Mouse (Mus musculus) limb, embryonic 12.5 days (tissue): ENCODE measurements around the gene Klrg2. TPM values are rescaled to one million over a fixed set of nuclear protein-coding genes. Genes with fewer than 3 reads are reported as not detected.
"Not testable (repeated sequence)": the region's sequence is repeated elsewhere in the genome, so short reads cannot be mapped to it uniquely, and the experiment has no call there.

Source experiments
- ATAC-seq: fragments of 200-750 bp; cut with Nextera tagmentation; 2 replicates; pipeline ENCODE4 v1.8.0; 2017; ENCODE audit warnings: low read depth, moderate TSS enrichment; ENCODE audit not compliant: insufficient number of reproducible peaks, insufficient read depth, low FRiP score, low TSS enrichment
- H3K27ac ChIP-seq: fragments of 300-500 bp; sonication (generic); 2 replicates; pipeline ENCODE4 v1.5.1; 2016; ENCODE audit warnings: mild to moderate bottlenecking, moderate library complexity
- H3K27me3 ChIP-seq: fragments of 300-500 bp; sonication (generic); 2 replicates; pipeline ENCODE4 v1.6.1; 2016; ENCODE audit warnings: mild to moderate bottlenecking, moderate library complexity
- H3K36me3 ChIP-seq: fragments of 300-500 bp; sonication (generic); 2 replicates; pipeline ENCODE4 v1.6.1; 2016; ENCODE audit warnings: mild to moderate bottlenecking, moderate library complexity
- H3K4me1 ChIP-seq: fragments of 300-500 bp; sonication (generic); replicated peaks from 2 replicates; pipeline ENCODE4 v1.6.1; 2016
- H3K4me2 ChIP-seq: fragments of 300-500 bp; sonication (generic); 2 replicates; pipeline ENCODE4 v1.6.1; 2016; ENCODE audit warnings: mild to moderate bottlenecking, moderate library complexity
- H3K4me3 ChIP-seq: fragments of 300-500 bp; sonication (generic); replicated peaks from 2 replicates; pipeline ENCODE4 v1.5.1; 2016; ENCODE audit warnings: mild to moderate bottlenecking
- H3K9ac ChIP-seq: fragments of 300-500 bp; sonication (generic); replicated peaks from 2 replicates; pipeline ENCODE4 v1.6.1; 2016; ENCODE audit warnings: mild to moderate bottlenecking, moderate library complexity
- H3K9me3 ChIP-seq: fragments of 300-500 bp; sonication (generic); 2 replicates; pipeline ENCODE4 v1.6.1; 2016; ENCODE audit warnings: mild to moderate bottlenecking, moderate library complexity
- WGBS: fragments of 180-500 bp; shearing (Covaris S2); methylation state at CpG from one replicate; pipeline ENCODE4 v1.1.7; 2016; 5-methylcytosine and 5-hydroxymethylcytosine counted together
- polyA plus RNA-seq: library from polyadenylated mRNA; unstranded; fragments of >200 nt; fragmentation: Nextera tagmentation; extraction: Ambion mirVana; gene quantifications from 2 replicates; pipeline ENCODE4 v1.2.1, GENCODE M21; 2016

Klrg2 gene
- polyA plus RNA-seq = 0.11 and 0.12 TPM in 2 replicates

DNA sequence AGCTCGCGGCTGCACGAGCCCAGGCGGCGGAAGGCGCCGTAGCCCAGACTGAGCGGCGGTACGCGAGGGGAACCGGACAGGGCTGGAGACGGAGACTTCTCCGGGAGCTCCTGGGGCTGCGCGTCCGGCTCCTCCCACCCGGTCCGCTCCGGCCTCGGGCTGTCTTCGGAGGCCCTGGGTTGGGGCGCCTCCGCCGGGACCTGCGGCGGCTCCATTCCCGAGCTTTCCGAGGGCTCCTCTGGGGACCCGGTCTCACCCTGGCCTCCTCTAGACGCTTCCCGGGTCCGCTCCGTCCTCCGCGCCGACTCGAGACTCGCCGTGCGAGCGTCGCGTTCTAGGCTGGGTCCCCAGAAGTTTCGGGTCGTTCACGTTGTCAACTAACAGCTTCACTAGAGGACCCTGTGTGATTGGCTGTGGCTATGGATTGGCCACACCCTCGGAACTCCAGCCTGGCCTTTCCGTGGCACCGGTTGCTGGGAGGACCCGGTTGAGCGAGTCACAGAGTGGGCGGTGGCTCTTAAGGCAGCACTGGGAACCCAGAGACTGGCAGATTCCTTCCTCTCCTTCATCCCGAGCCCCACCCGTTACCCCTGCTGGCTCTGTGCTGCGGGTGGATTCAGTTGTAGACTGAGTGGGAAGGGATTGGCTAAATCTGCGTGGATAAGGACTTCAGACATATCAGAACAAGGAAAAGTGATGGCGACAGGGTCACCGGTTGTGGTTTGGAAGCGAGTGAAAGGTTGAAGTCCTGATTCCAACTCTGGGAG, at the start of gene Klrg2:
Gene Klrg2 (minus strand): TSS at position 391 of the 767 bp plus-strand sequence.
- H3K9ac ChIP-seq = peak within 1 kb of the TSS; percentile 52
- H3K4me1 ChIP-seq = peaks cover 18% of the 10 kb centered on the region
- WGBS = 2% methylated on average over 60 of the region's 60 CpGs
- no peaks in the 10 kb centered on the region for H3K9me3 ChIP-seq
- H3K4me3 ChIP-seq = peak within 1 kb of the TSS; percentile 55
- peak; percentile 75 for ATAC-seq
- peaks cover 89% of the 10 kb centered on the region for H3K27me3 ChIP-seq
- peak within 1 kb of the TSS; percentile 99 for H3K4me2 ChIP-seq
- H3K27ac ChIP-seq = no peak within 1 kb of the TSS
- no peaks in the 10 kb centered on the region for H3K36me3 ChIP-seq

- Histone ChIP-seq H3K27ac (no peak overlapping the region), H3K27me3 (no peaks in the 10 kb centered on the region), H3K9me3 (no peaks in the 10 kb centered on the region), H3K9ac (no peak overlapping the region), H3K4me3 (no peak overlapping the region), H3K4me2 (no peak overlapping the region), H3K4me1 (no peaks in the 10 kb centered on the region), H3K36me3 (peaks cover 7% of the 10 kb centered on the region; the same call in 1 of the 2 replicates)
- WGBS = 65% methylated on average over 2 of the region's 2 CpGs
- ATAC-seq = no peak
Observed at GRCm38 (mm10) chr6:38682532-38682931, 45.5 kb upstream of the Klrg2 start.

GRCm38 (mm10) chr6:38677629-38678028, 40.6 kb upstream of the Klrg2 start:
- H3K9me3 ChIP-seq = 0 out of 2 replicates have a peak, but pooled peaks cover 3% of the 10 kb centered on the region
- no peaks in the 10 kb centered on the region for H3K4me1 ChIP-seq
- H3K36me3 ChIP-seq = no peaks in the 10 kb centered on the region
- 74% methylated on average over 9 of the region's 9 CpGs for WGBS
- H3K4me3 ChIP-seq = no peak overlapping the region
- H3K27ac ChIP-seq = no peak overlapping the region
- H3K9ac ChIP-seq = no peak overlapping the region
- H3K4me2 ChIP-seq = no peak overlapping the region
- ATAC-seq = no peak
- H3K27me3 ChIP-seq = no peaks in the 10 kb centered on the region

GRCm38 (mm10) chr6:38676723-38677122, 39.7 kb upstream of the Klrg2 start:
- Histone ChIP-seq H3K27me3 (no peaks in the 10 kb centered on the region), H3K36me3 (no peaks in the 10 kb centered on the region), H3K4me1 (no peaks in the 10 kb centered on the region), H3K9me3 (0 out of 2 replicates have a peak, but pooled peaks cover 3% of the 10 kb centered on the region), H3K27ac (no peak overlapping the region), H3K4me3 (no peak overlapping the region), H3K9ac (no peak overlapping the region), H3K4me2 (no peak overlapping the region)
- WGBS = 75% methylated on average over 14 of the region's 14 CpGs
- ATAC-seq = no peak

DNA sequence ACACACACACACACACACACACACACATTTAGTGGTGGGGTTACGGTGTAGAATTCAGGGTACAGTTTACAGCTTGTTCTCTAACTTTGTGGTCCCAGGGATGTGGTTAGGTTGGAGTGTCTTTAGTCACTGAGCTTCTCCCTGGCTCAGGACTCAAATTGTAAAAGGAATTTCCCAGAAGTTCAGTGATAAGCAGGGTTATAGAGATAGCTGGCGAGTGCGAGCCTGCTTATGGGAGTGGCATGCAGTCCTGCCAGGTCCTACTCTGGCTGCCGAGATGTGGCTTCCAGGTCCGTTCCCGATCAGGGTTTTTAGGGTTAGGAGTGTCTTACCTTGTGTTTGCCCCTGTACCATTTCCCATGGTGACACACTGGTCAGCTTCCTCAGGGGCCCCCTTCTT, 39.2 kb upstream of the Klrg2 start:
- H3K27ac ChIP-seq = no peak overlapping the region
- no peak overlapping the region for H3K4me2 ChIP-seq
- H3K9ac ChIP-seq = no peak overlapping the region
- H3K27me3 ChIP-seq = no peaks in the 10 kb centered on the region
- H3K4me3 ChIP-seq = no peak overlapping the region
- no peaks in the 10 kb centered on the region for H3K36me3 ChIP-seq
- WGBS = 88% methylated on average over 6 of the region's 6 CpGs
- no peak for ATAC-seq
- H3K9me3 ChIP-seq = 0 out of 2 replicates have a peak, but pooled peaks cover 3% of the 10 kb centered on the region
- no peaks in the 10 kb centered on the region for H3K4me1 ChIP-seq

DNA sequence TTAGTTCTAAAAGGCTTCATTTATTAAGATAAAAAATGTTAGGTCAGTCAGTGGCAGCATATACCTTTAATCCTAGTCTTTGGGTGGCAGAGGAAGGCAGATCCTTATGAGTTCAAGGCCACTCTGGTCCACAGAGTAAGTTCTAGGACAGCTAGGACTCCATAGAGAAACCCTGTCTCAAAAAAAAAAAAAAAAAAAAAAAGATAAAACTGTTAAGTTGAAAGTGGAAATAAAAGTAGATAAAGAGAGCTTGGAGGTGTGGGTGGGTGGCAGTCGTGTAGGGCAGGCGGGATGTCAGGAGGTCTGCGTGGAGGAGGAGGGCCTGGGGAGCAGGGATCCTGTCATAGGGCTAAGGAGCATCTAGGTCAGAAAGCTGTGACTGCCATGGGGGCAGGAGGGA, 35.0 kb upstream of the Klrg2 start:
- ATAC-seq = no peak

DNA sequence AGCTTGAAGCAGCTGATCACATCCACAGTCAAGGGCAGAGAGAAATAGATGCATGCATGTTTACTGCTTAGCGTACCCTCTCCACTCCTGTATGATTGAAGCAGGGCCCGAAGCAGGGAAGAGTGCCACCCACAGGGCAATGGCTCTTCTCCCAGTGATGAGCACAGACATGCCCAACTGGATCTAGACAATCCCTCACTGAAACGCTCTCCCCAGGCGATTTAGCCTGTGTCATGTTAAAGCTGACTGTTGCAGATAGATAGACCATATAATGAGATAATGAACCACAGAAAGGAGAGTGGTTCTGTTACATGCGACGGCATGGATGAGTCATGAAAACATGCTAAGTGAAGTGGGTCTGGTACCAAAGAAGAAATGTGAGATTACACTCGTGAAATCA, 34.2 kb upstream of the Klrg2 start:
- Histone ChIP-seq H3K27ac (no peak overlapping the region), H3K27me3 (peaks cover 9% of the 10 kb centered on the region; the same call in 1 of the 2 replicates), H3K4me1 (no peaks in the 10 kb centered on the region), H3K9ac (no peak overlapping the region), H3K4me3 (no peak overlapping the region), H3K36me3 (no peaks in the 10 kb centered on the region), H3K4me2 (no peak overlapping the region), H3K9me3 (0 out of 2 replicates have a peak, but pooled peaks cover 3% of the 10 kb centered on the region)
- 88% methylated on average over 7 of the region's 7 CpGs for WGBS
- ATAC-seq = no peak

More for the DNA sequence above, 35.0 kb upstream of the Klrg2 start:
- Histone ChIP-seq H3K4me2 (no peak overlapping the region), H3K27me3 (0 out of 2 replicates have a peak, but pooled peaks cover 9% of the 10 kb centered on the region), H3K4me3 (no peak overlapping the region), H3K4me1 (no peaks in the 10 kb centered on the region), H3K9me3 (0 out of 2 replicates have a peak, but pooled peaks cover 3% of the 10 kb centered on the region), H3K36me3 (no peaks in the 10 kb centered on the region), H3K9ac (no peak overlapping the region), H3K27ac (no peak overlapping the region)
- 73% methylated on average over 3 of the region's 3 CpGs for WGBS

DNA sequence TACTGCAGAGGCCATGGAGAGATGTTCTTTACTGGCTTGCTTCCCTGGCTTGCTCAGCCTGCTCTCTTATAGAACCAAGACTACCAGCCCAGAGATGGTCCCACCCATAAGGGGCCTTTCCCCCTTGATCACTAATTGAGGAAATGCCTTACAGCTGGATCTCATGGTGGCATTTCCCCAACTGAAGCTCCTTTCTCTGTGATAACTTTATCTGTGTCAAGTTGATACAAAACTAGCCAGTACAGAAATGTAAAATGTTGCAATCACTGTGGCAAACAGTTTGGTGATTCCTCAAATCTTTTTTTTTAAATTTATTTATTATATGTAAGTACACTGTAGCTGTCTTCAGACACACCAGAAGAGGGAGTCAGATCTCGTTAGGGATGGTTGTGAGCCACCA, 33.4 kb upstream of the Klrg2 start:
- not testable (repeated sequence) for ATAC-seq
- WGBS = 86% methylated on average over 1 of the region's 1 CpGs

DNA sequence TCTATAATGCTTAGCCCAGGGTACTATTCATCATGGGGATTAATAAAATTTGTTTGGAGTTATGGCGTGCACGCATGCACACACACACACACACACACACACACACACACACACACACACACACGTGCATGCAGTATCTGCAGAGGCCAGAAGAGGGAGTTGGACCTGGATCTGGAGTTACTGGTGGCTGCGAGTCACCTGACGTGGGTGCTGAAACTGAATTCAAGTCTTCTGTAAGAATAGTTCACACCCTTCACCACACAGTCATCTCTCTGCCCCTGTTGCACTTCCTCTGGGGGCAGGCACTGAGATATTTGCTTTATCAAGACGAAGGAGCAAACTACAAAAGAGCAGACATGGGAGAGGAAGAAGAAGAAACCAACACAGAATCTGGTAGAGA, 32.5 kb upstream of the Klrg2 start:
- Histone ChIP-seq H3K4me3 (no peak overlapping the region), H3K4me2 (no peak overlapping the region), H3K9me3 (0 out of 2 replicates have a peak, but pooled peaks cover 3% of the 10 kb centered on the region), H3K4me1 (no peaks in the 10 kb centered on the region), H3K27me3 (peaks cover 17% of the 10 kb centered on the region), H3K36me3 (no peaks in the 10 kb centered on the region), H3K27ac (no peak overlapping the region), H3K9ac (no peak overlapping the region)
- 57% methylated on average over 6 of the region's 6 CpGs for WGBS
- no peak for ATAC-seq

More for the DNA sequence above, 33.4 kb upstream of the Klrg2 start:
- not testable (repeated sequence) for H3K4me2 ChIP-seq, H3K27ac ChIP-seq, H3K27me3 ChIP-seq, H3K9me3 ChIP-seq, H3K4me3 ChIP-seq, H3K36me3 ChIP-seq, H3K4me1 ChIP-seq, H3K9ac ChIP-seq

GRCm38 (mm10) chr6:38662714-38663615, 25.9 kb upstream of the Klrg2 start, which contains the start of gene Clec2l:
Clec2l (plus strand) TSS chr6:38663069.
- ATAC-seq = peak; percentile 58; the same call in 1 of the 2 replicates
- no peak within 1 kb of the TSS for H3K27ac ChIP-seq
- peak within 1 kb of the TSS; percentile 73 for H3K9ac ChIP-seq
- peaks cover 41% of the 10 kb centered on the region for H3K27me3 ChIP-seq
- H3K9me3 ChIP-seq = no peaks in the 10 kb centered on the region
- WGBS = under 1% methylated on average over 69 of the region's 84 CpGs
- H3K4me1 ChIP-seq = no peaks in the 10 kb centered on the region; the same call in 1 of the 2 replicates
- H3K4me2 ChIP-seq = peak within 1 kb of the TSS; percentile 88
- peak within 1 kb of the TSS; percentile 66 for H3K4me3 ChIP-seq
- no peaks in the 10 kb centered on the region for H3K36me3 ChIP-seq

DNA sequence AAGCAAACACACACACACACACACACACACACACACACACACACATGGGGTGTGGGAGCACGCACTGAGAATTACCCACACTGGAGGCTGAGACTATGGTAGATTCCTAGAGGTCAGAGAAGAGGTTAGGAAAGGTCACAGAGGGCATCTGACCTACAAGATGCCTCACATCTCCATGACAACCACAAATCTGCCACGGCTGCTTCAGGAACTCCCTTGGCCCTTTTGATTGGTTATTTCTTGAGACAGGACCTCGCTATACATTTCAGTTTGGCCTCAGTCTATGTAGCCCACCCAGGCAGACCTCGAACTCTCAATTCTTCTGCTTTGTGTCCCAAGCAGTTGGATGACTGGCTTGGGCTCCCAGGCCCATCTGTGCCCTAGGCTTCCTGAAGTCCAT, 24.6 kb upstream of the Klrg2 start:
- WGBS = 56% methylated on average over 4 of the region's 4 CpGs
- no peak overlapping the region for H3K9ac ChIP-seq
- H3K4me1 ChIP-seq = no peaks in the 10 kb centered on the region; the same call in 1 of the 2 replicates
- H3K4me2 ChIP-seq = no peak overlapping the region
- no peak for ATAC-seq
- H3K27me3 ChIP-seq = peaks cover 40% of the 10 kb centered on the region
- no peaks in the 10 kb centered on the region for H3K9me3 ChIP-seq
- no peaks in the 10 kb centered on the region for H3K36me3 ChIP-seq
- H3K27ac ChIP-seq = no peak overlapping the region
- H3K4me3 ChIP-seq = no peak overlapping the region
